Mouse (Mus musculus): ENCODE results near the gene Eif3b.
A peak's percentile ranks its signal among the peaks of the same experiment; 100 is the strongest.
"Not testable (repeated sequence)": the region's sequence is repeated elsewhere in the genome, so short reads cannot be mapped to it uniquely, and the experiment has no call there.

The Eif3b gene

GRCm38 (mm10) chr5:140396166-140396940 is 22.8 kb upstream of the Eif3b start:
- no peak for DNase-seq

- DNase-seq, result no peak
Observed at GRCm38 (mm10) chr5:140402640-140403270, 16.4 kb upstream of the Eif3b start.

GRCm38 (mm10) chr5:140405126-140405525 is 14.0 kb upstream of the Eif3b start:
- DNase-seq, result no peak

- no peak for DNase-seq
Observed at GRCm38 (mm10) chr5:140406666-140407065, 12.5 kb upstream of the Eif3b start.

- DNase-seq, result no peak
Observed at GRCm38 (mm10) chr5:140408801-140409200, 10.3 kb upstream of the Eif3b start.

GRCm38 (mm10) chr5:140411339-140411738 is 7.8 kb upstream of the Eif3b start:
- DNase-seq, result no peak

- no peak for DNase-seq
Observed at GRCm38 (mm10) chr5:140414647-140415046, 4.5 kb upstream of the Eif3b start.

- DNase-seq, result no peak
Observed at GRCm38 (mm10) chr5:140418106-140418488, 1.0 kb upstream of the Eif3b start.

- DNase-seq, result peak; percentile 29
Observed at GRCm38 (mm10) chr5:140419442-140420080, 433 bp downstream of the Eif3b start.

- DNase-seq, result no peak
Observed at GRCm38 (mm10) chr5:140420616-140421015, 1.5 kb downstream of the Eif3b start.

GRCm38 (mm10) chr5:140425016-140425783 is 6.1 kb downstream of the Eif3b start:
- DNase-seq, result no peak

- DNase-seq, result not testable (repeated sequence)
Observed at GRCm38 (mm10) chr5:140439117-140439516, 20.0 kb downstream of the Eif3b start.

- DNase-seq, result peak; percentile 55
Observed at GRCm38 (mm10) chr5:140441406-140441805, 22.3 kb downstream of the Eif3b start.

GRCm38 (mm10) chr5:140444012-140444411 is 24.9 kb downstream of the Eif3b start:
- DNase-seq, result no peak

- DNase-seq, result no peak
Observed at GRCm38 (mm10) chr5:140445345-140445744, 26.2 kb downstream of the Eif3b start, which contains the start of gene Gm4869. Gene Gm4869 (plus strand): TSS chr5:140445645.

- no peak for DNase-seq
Observed at GRCm38 (mm10) chr5:140446054-140446453, 26.9 kb downstream of the Eif3b start.

- no peak for DNase-seq
Observed at GRCm38 (mm10) chr5:140454488-140454887, 35.4 kb downstream of the Eif3b start.

GRCm38 (mm10) chr5:140455466-140455865 is 36.3 kb downstream of the Eif3b start:
- no peak for DNase-seq

- DNase-seq, result no peak
Observed at GRCm38 (mm10) chr5:140461476-140461875, 42.3 kb downstream of the Eif3b start.

GRCm38 (mm10) chr5:140463151-140463550 is 44.0 kb downstream of the Eif3b start:
- not testable (repeated sequence) for DNase-seq

- no peak for DNase-seq
Observed at GRCm38 (mm10) chr5:140464943-140465342, 45.8 kb downstream of the Eif3b start.

- DNase-seq, result no peak
Observed at GRCm38 (mm10) chr5:140472336-140472735, 53.2 kb downstream of the Eif3b start.

- no peak for DNase-seq
Observed at GRCm38 (mm10) chr5:140481458-140481857, 62.3 kb downstream of the Eif3b start.

Measured in cerebellum, adult 9-11 months (tissue).